Mouse (Mus musculus) embryonic fibroblast, embryonic 13.5 days (primary cell): Measurements from ENCODE around the gene Slc25a22.

Experiments used
- CTCF ChIP-seq: IDR thresholded peaks from 2 replicates; pipeline ENCODE4 v1.5.1; 2011; ENCODE audit warnings: mild to moderate bottlenecking, control low read depth, low read length, moderate library complexity, borderline replicate concordance; ENCODE audit not compliant: insufficient read depth
- POLR2A ChIP-seq: IDR thresholded peaks from 2 replicates; pipeline ENCODE4 v1.6.1; 2011; ENCODE audit warnings: low read depth, mild to moderate bottlenecking, control low read depth, low read length, moderate library complexity

DNA sequence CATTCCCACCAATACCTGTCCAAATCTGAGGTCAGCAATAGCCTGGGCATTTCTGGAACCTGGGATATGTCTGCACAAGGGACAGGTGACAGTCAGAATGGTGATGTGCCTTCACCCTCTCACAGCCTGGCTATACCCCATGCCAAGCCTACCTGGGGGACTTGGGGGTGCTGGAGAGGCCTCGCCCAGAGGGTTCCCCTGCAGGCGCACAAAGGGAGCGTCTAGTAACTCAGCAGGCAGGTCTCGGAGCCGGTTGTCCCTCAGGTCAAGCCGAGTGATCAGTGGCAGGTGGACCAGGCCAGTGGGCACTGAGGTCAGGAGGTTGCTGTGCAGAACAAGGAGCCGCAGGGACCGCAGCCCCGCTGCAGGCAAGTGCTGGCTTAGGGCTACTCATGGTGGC is 3.8 kb upstream of the Slc25a22 start:
- TF ChIP-seq CTCF (no peak), POLR2A (no peak)
